Mouse (Mus musculus): ENCODE results near the gene Ckmt2.
A peak's percentile ranks its signal among the peaks of the same experiment; 100 is the strongest.

The Ckmt2 gene

GRCm38 (mm10) chr13:91876741-91877349 is at the start of gene Ckmt2:
Gene Ckmt2 (minus strand): TSS chr13:91876885.
- no peak for DNase-seq (ENCODE audit: low read depth, low spot score)

- DNase-seq (ENCODE audit: low read depth, low spot score) = no peak
These were observed 44.3 kb upstream of the Ckmt2 start for GRCm38 (mm10) chr13:91921010-91921409.

GRCm38 (mm10) chr13:91918764-91919163 is 42.1 kb upstream of the Ckmt2 start:
- no peak for DNase-seq (ENCODE audit: low read depth, low spot score)

GRCm38 (mm10) chr13:91917835-91918234 is 41.1 kb upstream of the Ckmt2 start:
- DNase-seq (ENCODE audit: low read depth, low spot score) = no peak

- no peak for DNase-seq (ENCODE audit: low read depth, low spot score)
These were observed 39.6 kb upstream of the Ckmt2 start for GRCm38 (mm10) chr13:91916308-91916707.

- no peak for DNase-seq (ENCODE audit: low read depth, low spot score)
These were observed 39.0 kb upstream of the Ckmt2 start for GRCm38 (mm10) chr13:91915582-91916239.

- DNase-seq (ENCODE audit: low read depth, low spot score) = no peak
These were observed 38.5 kb upstream of the Ckmt2 start for GRCm38 (mm10) chr13:91915192-91915581.

- DNase-seq (ENCODE audit: low read depth, low spot score) = no peak
These were observed 35.0 kb upstream of the Ckmt2 start for GRCm38 (mm10) chr13:91911652-91912051.

- DNase-seq (ENCODE audit: low read depth, low spot score) = no peak
These were observed 34.5 kb upstream of the Ckmt2 start for GRCm38 (mm10) chr13:91911211-91911610.

- DNase-seq (ENCODE audit: low read depth, low spot score) = peak; percentile 43
These were observed 31.7 kb upstream of the Ckmt2 start for GRCm38 (mm10) chr13:91908202-91908980.

GRCm38 (mm10) chr13:91906338-91906737 is 29.7 kb upstream of the Ckmt2 start:
- no peak for DNase-seq (ENCODE audit: low read depth, low spot score)

GRCm38 (mm10) chr13:91896476-91896875 is 19.8 kb upstream of the Ckmt2 start:
- no peak for DNase-seq (ENCODE audit: low read depth, low spot score)

GRCm38 (mm10) chr13:91893132-91893531 is 16.4 kb upstream of the Ckmt2 start:
- no peak for DNase-seq (ENCODE audit: low read depth, low spot score)

GRCm38 (mm10) chr13:91890031-91890619 is 13.4 kb upstream of the Ckmt2 start:
- DNase-seq (ENCODE audit: low read depth, low spot score) = no peak

- DNase-seq (ENCODE audit: low read depth, low spot score) = no peak
These were observed 8.2 kb upstream of the Ckmt2 start for GRCm38 (mm10) chr13:91884714-91885386.

- no peak for DNase-seq (ENCODE audit: low read depth, low spot score)
These were observed 5.3 kb upstream of the Ckmt2 start for GRCm38 (mm10) chr13:91881837-91882480.

- no peak for DNase-seq (ENCODE audit: low read depth, low spot score)
These were observed 3.6 kb upstream of the Ckmt2 start for GRCm38 (mm10) chr13:91880256-91880655.

GRCm38 (mm10) chr13:91877996-91878395 is 1.3 kb upstream of the Ckmt2 start:
- no peak for DNase-seq (ENCODE audit: low read depth, low spot score)

- no peak for DNase-seq (ENCODE audit: low read depth, low spot score)
These were observed 665 bp upstream of the Ckmt2 start for GRCm38 (mm10) chr13:91877350-91877749.

- DNase-seq (ENCODE audit: low read depth, low spot score) = no peak
These were observed 1.1 kb downstream of the Ckmt2 start for GRCm38 (mm10) chr13:91875581-91875980.

- DNase-seq (ENCODE audit: low read depth, low spot score) = no peak
These were observed 2.1 kb downstream of the Ckmt2 start for GRCm38 (mm10) chr13:91874565-91874964.

Data from brain, embryonic 18.5 days (tissue).